Mouse (Mus musculus): ENCODE results near the gene Nectin2. TPM values are rescaled to one million over a fixed set of nuclear protein-coding genes. Genes with fewer than 3 reads are reported as not detected.
"Not testable (repeated sequence)": the region's sequence is repeated elsewhere in the genome, so short reads cannot be mapped to it uniquely, and the experiment has no call there.

The Nectin2 gene
- total and polyA plus RNA-seq, 3 experiments = 29.4 to 41.4 (median 30.2) TPM

GRCm38 (mm10) chr7:19792701-19793630 is 42.7 kb upstream of the Nectin2 start:
- no peak overlapping the region for H3K27ac ChIP-seq
- H3K4me1 ChIP-seq (ENCODE audit: control insufficient read depth, insufficient read depth, low read length) = peaks cover 4% of the 10 kb centered on the region
- no peaks in the 10 kb centered on the region for H3K27me3 ChIP-seq (ENCODE audit: control insufficient read depth, insufficient read depth, low read length)
- intact Hi-C loops (cut with DNase I) = loop anchor here (5.0 kb wide), 1 partner anchor 126 kb away; the partner anchor contains the start of gene Clptm1
- no peak overlapping the region for H3K4me3 ChIP-seq
- H3K36me3 ChIP-seq (ENCODE audit: control insufficient read depth, insufficient read depth, low read length) = no peaks in the 10 kb centered on the region
- DNase-seq = no peak
- no peak for TF ChIP-seq POLR2A (IDR thresholded peaks at IDR 0.05; ENCODE audit: insufficient read depth, low read depth, low read length)
- no peak for TF ChIP-seq CTCF (IDR thresholded peaks at IDR 0.05)
- TF ChIP-seq EP300 (IDR thresholded peaks at IDR 0.05; ENCODE audit: insufficient read depth, low read depth, low read length) = no peak
- 76% methylated on average over 19 of the region's 19 CpGs for WGBS
- no peak overlapping the region for H3K9ac ChIP-seq (ENCODE audit: low read depth, low read length)
- no peaks in the 10 kb centered on the region for H3K79me2 ChIP-seq (replicated peaks; ENCODE audit: control insufficient read depth, insufficient read depth, low read length)

- not testable (repeated sequence) for H3K9ac ChIP-seq (ENCODE audit: low read depth, low read length); H3K4me3 ChIP-seq; H3K27me3 ChIP-seq (ENCODE audit: control insufficient read depth, insufficient read depth, low read length); H3K4me1 ChIP-seq (ENCODE audit: control insufficient read depth, insufficient read depth, low read length); H3K36me3 ChIP-seq (ENCODE audit: control insufficient read depth, insufficient read depth, low read length); H3K79me2 ChIP-seq (replicated peaks; ENCODE audit: control insufficient read depth, insufficient read depth, low read length); DNase-seq; H3K27ac ChIP-seq
- WGBS = 93% methylated on average over 2 of the region's 2 CpGs
- intact Hi-C loops (cut with DNase I) = loop anchor here (5.0 kb wide), 1 partner anchor 124 kb away; the partner anchor contains the start of gene Clptm1
Observed at GRCm38 (mm10) chr7:19791504-19791903, 41.2 kb upstream of the Nectin2 start.

GRCm38 (mm10) chr7:19789904-19790347 is 39.6 kb upstream of the Nectin2 start:
- WGBS = under 1% methylated on average over 19 of the region's 19 CpGs
- H3K4me1 ChIP-seq (ENCODE audit: control insufficient read depth, insufficient read depth, low read length) = peaks cover 3% of the 10 kb centered on the region
- H3K79me2 ChIP-seq (replicated peaks; ENCODE audit: control insufficient read depth, insufficient read depth, low read length) = no peaks in the 10 kb centered on the region
- H3K27ac ChIP-seq = peak overlapping the region; percentile 71
- intact Hi-C loops (cut with DNase I) = loop anchor here (1.0 to 5.0 kb wide), 2 partner anchors 40 to 123 kb away; partner anchors contain the start of genes Clptm1 and Nectin2
- H3K9ac ChIP-seq (ENCODE audit: low read depth, low read length) = peak overlapping the region; percentile 64
- H3K4me3 ChIP-seq = peak overlapping the region; percentile 47
- TF ChIP-seq CTCF (IDR thresholded peaks at IDR 0.05) (peak; percentile 100), POLR2A (IDR thresholded peaks at IDR 0.05; ENCODE audit: insufficient read depth, low read depth, low read length) (no peak), EP300 (IDR thresholded peaks at IDR 0.05; ENCODE audit: insufficient read depth, low read depth, low read length) (peak; percentile 92)
- no peaks in the 10 kb centered on the region for H3K27me3 ChIP-seq (ENCODE audit: control insufficient read depth, insufficient read depth, low read length)
- peak; percentile 87 to 97 for DNase-seq
- no peaks in the 10 kb centered on the region for H3K36me3 ChIP-seq (ENCODE audit: control insufficient read depth, insufficient read depth, low read length)

- Histone ChIP-seq H3K4me3 (no peak overlapping the region), H3K36me3 (ENCODE audit: control insufficient read depth, insufficient read depth, low read length) (no peaks in the 10 kb centered on the region; the same call in 1 of the 2 replicates), H3K4me1 (ENCODE audit: control insufficient read depth, insufficient read depth, low read length) (peaks cover 11% of the 10 kb centered on the region), H3K27me3 (ENCODE audit: control insufficient read depth, insufficient read depth, low read length) (no peaks in the 10 kb centered on the region), H3K79me2 (replicated peaks; ENCODE audit: control insufficient read depth, insufficient read depth, low read length) (no peaks in the 10 kb centered on the region), H3K9ac (ENCODE audit: low read depth, low read length) (no peak overlapping the region), H3K27ac (no peak overlapping the region)
- WGBS = 52% methylated on average over 12 of the region's 12 CpGs
- no peak for DNase-seq
- intact Hi-C loops (cut with DNase I) = no loop called here
- TF ChIP-seq POLR2A (IDR thresholded peaks at IDR 0.05; ENCODE audit: insufficient read depth, low read depth, low read length) (no peak), CTCF (IDR thresholded peaks at IDR 0.05) (no peak), EP300 (IDR thresholded peaks at IDR 0.05; ENCODE audit: insufficient read depth, low read depth, low read length) (no peak)
Observed at GRCm38 (mm10) chr7:19785874-19786458, 35.7 kb upstream of the Nectin2 start.

- Histone ChIP-seq H3K27ac (peak overlapping the region; percentile 91; the same call in 1 of the 2 replicates), H3K4me3 (no peak overlapping the region), H3K36me3 (ENCODE audit: control insufficient read depth, insufficient read depth, low read length) (no peaks in the 10 kb centered on the region; the same call in 1 of the 2 replicates), H3K27me3 (ENCODE audit: control insufficient read depth, insufficient read depth, low read length) (no peaks in the 10 kb centered on the region), H3K79me2 (replicated peaks; ENCODE audit: control insufficient read depth, insufficient read depth, low read length) (no peaks in the 10 kb centered on the region), H3K4me1 (ENCODE audit: control insufficient read depth, insufficient read depth, low read length) (peaks cover 10% of the 10 kb centered on the region), H3K9ac (ENCODE audit: low read depth, low read length) (no peak overlapping the region)
- WGBS = 44% methylated on average over 11 of the region's 11 CpGs
- TF ChIP-seq CTCF (IDR thresholded peaks at IDR 0.05) (peak; percentile 69), EP300 (IDR thresholded peaks at IDR 0.05; ENCODE audit: insufficient read depth, low read depth, low read length) (no peak), POLR2A (IDR thresholded peaks at IDR 0.05; ENCODE audit: insufficient read depth, low read depth, low read length) (no peak)
- no peak for DNase-seq
- intact Hi-C loops (cut with DNase I) = loop anchor here (1.0 kb wide), 1 partner anchor 29 kb away; no protein-coding TSS in a partner anchor
Observed at GRCm38 (mm10) chr7:19784764-19785535, 34.7 kb upstream of the Nectin2 start.
